Mouse (Mus musculus) heart, postnatal 25 days (tissue): ENCODE results near the gene Pmpcb. TPM values are rescaled to one million over a fixed set of nuclear protein-coding genes. Genes with fewer than 3 reads are reported as not detected.

ENCODE experiments used
- DNase-seq: peaks from one replicate; pipeline ENCODE4 v3.0.0; 2022; ENCODE audit warnings: low spot score
- intact Hi-C: fragments of 180-260 bp; cut with DNase I; formaldehyde crosslinking; loops from one replicate; pipeline ENCODE4 v1.15.1; 2025
- total RNA-seq, 2 experiments: library from RNA; stranded (reverse); gene quantifications; 2 replicates each; pipeline ENCODE4 v1.2.3; 2021

The Pmpcb gene
- total RNA-seq, 2 experiments from 2014 or later, result 241 to 242 TPM

GRCm38 (mm10) chr5:21724872-21725271 is 12.1 kb upstream of the Pmpcb start:
- intact Hi-C loops, result no loop called here
- DNase-seq, result no peak

GRCm38 (mm10) chr5:21729107-21729506 is 7.8 kb upstream of the Pmpcb start:
- DNase-seq, result no peak
- intact Hi-C loops, result no loop called here

- DNase-seq, result no peak
- intact Hi-C loops, result loop anchor here (10.0 kb wide), 1 partner anchor 308 kb away; the partner anchor contains the start of genes Ccdc146 and Fam185a
Observed at GRCm38 (mm10) chr5:21732177-21732911, 4.6 kb upstream of the Pmpcb start.

- no peak for DNase-seq
- intact Hi-C loops, result loop anchor here (10.0 kb wide), 1 partner anchor 308 kb away; the partner anchor contains the start of genes Ccdc146 and Fam185a
Observed at GRCm38 (mm10) chr5:21732930-21733329, 4.0 kb upstream of the Pmpcb start.

- intact Hi-C loops, result loop anchor here (10.0 kb wide), 1 partner anchor 310 kb away; the partner anchor contains the start of genes Ccdc146 and Fam185a
- no peak for DNase-seq
Observed at GRCm38 (mm10) chr5:21735100-21735499, 1.8 kb upstream of the Pmpcb start.

- DNase-seq, result no peak
- intact Hi-C loops, result loop anchor here (10.0 kb wide), 1 partner anchor 311 kb away; the partner anchor contains the start of genes Ccdc146 and Fam185a
Observed at GRCm38 (mm10) chr5:21735584-21735983, 1.4 kb upstream of the Pmpcb start.

GRCm38 (mm10) chr5:21736046-21736445 is 895 bp upstream of the Pmpcb start:
- DNase-seq, result no peak
- intact Hi-C loops, result loop anchor here (2.0 to 10.0 kb wide), 3 partner anchors 49 to 311 kb away; partner anchors contain the start of genes Ccdc146, Dnajc2, Fam185a and Psmc2

- intact Hi-C loops, result loop anchor here (2.0 to 10.0 kb wide), 3 partner anchors 47 to 313 kb away; partner anchors contain the start of genes Ccdc146, Dnajc2, Fam185a and Psmc2
- no peak for DNase-seq
Observed at GRCm38 (mm10) chr5:21737620-21738019, 679 bp downstream of the Pmpcb start.

GRCm38 (mm10) chr5:21739120-21739519 is 2.2 kb downstream of the Pmpcb start:
- intact Hi-C loops, result loop anchor here (10.0 kb wide), 1 partner anchor 314 kb away; the partner anchor contains the start of genes Ccdc146 and Fam185a
- DNase-seq, result no peak

- DNase-seq, result no peak
- intact Hi-C loops, result loop anchor here (10.0 kb wide), 1 partner anchor 315 kb away; the partner anchor contains the start of genes Ccdc146 and Fam185a
Observed at GRCm38 (mm10) chr5:21739881-21740280, 2.9 kb downstream of the Pmpcb start.

- intact Hi-C loops, result no loop called here
- no peak for DNase-seq
Observed at GRCm38 (mm10) chr5:21743606-21744005, 6.7 kb downstream of the Pmpcb start.

GRCm38 (mm10) chr5:21744651-21745050 is 7.7 kb downstream of the Pmpcb start:
- intact Hi-C loops, result no loop called here
- DNase-seq, result no peak

GRCm38 (mm10) chr5:21745966-21746365 is 9.0 kb downstream of the Pmpcb start:
- no peak for DNase-seq

GRCm38 (mm10) chr5:21768506-21768905 is 31.6 kb downstream of the Pmpcb start:
- intact Hi-C loops, result no loop called here

More at GRCm38 (mm10) chr5:21745966-21746365, 9.0 kb downstream of the Pmpcb start:
- intact Hi-C loops, result no loop called here

GRCm38 (mm10) chr5:21769841-21770240 is 32.9 kb downstream of the Pmpcb start:
- no peak for DNase-seq
- intact Hi-C loops, result no loop called here

More at GRCm38 (mm10) chr5:21768506-21768905, 31.6 kb downstream of the Pmpcb start:
- DNase-seq, result no peak

- no peak for DNase-seq
- intact Hi-C loops, result no loop called here
Observed at GRCm38 (mm10) chr5:21776491-21776890, 39.5 kb downstream of the Pmpcb start.

GRCm38 (mm10) chr5:21784161-21785052 is 47.5 kb downstream of the Pmpcb start:
- DNase-seq, result peak; percentile 3
- intact Hi-C loops, result loop anchor here (2.0 kb wide), 1 partner anchor 48 kb away; the partner anchor contains the start of gene Pmpcb

- peak; percentile 84 for DNase-seq
- intact Hi-C loops, result loop anchor here (2.0 kb wide), 1 partner anchor 48 kb away; the partner anchor contains the start of gene Pmpcb
Observed at GRCm38 (mm10) chr5:21785053-21785452, 48.1 kb downstream of the Pmpcb start, which contains the start of the genes Dnajc2 and Psmc2. Gene Dnajc2 (minus strand): TSS chr5:21785251. Gene Psmc2 (plus strand): TSS chr5:21785283.

GRCm38 (mm10) chr5:21785776-21786175 is 48.8 kb downstream of the Pmpcb start:
- DNase-seq, result no peak

More at GRCm38 (mm10) chr5:21785776-21786175, 48.8 kb downstream of the Pmpcb start:
- intact Hi-C loops, result loop anchor here (2.0 kb wide), 1 partner anchor 49 kb away; the partner anchor contains the start of gene Pmpcb
